Mouse (Mus musculus) forebrain, embryonic 11.5 days (tissue): ENCODE measurements around the gene Lrrc4. TPM values are rescaled to one million over a fixed set of nuclear protein-coding genes. Genes with fewer than 3 reads are reported as not detected.

Experiments used
- ATAC-seq: fragments of 200-750 bp; cut with Nextera tagmentation; replicated peaks from 2 replicates; pipeline ENCODE4 v1.8.0; 2017; ENCODE audit warnings: moderate TSS enrichment; ENCODE audit not compliant: low FRiP score
- DNase-seq: peaks from one replicate; pipeline ENCODE4 v3.0.0-alpha.2; 2017; ENCODE audit warnings: low spot score
- H3K27ac ChIP-seq: fragments of 300-500 bp; sonication (generic); 2 replicates; pipeline ENCODE4 v1.5.1; 2014; ENCODE audit warnings: low read depth, low read length
- H3K27me3 ChIP-seq: fragments of 300-500 bp; sonication (generic); 2 replicates; pipeline ENCODE4 v1.6.1; 2014; ENCODE audit warnings: mild to moderate bottlenecking, low read length, mixed read lengths; ENCODE audit not compliant: control insufficient read depth, insufficient read depth
- H3K36me3 ChIP-seq: fragments of 300-500 bp; sonication (generic); 2 replicates; pipeline ENCODE4 v1.6.1; 2014; ENCODE audit warnings: mild to moderate bottlenecking, low read length, moderate library complexity, mixed read lengths; ENCODE audit not compliant: control insufficient read depth, insufficient read depth
- H3K4me1 ChIP-seq: fragments of 300-500 bp; sonication (generic); replicated peaks from 2 replicates; pipeline ENCODE4 v1.6.1; 2014; ENCODE audit warnings: low read length, mixed read lengths; ENCODE audit not compliant: control insufficient read depth, insufficient read depth
- H3K4me2 ChIP-seq: fragments of 300-500 bp; sonication (generic); 2 replicates; pipeline ENCODE4 v1.6.1; 2014; ENCODE audit warnings: low read depth, mild to moderate bottlenecking, low read length, moderate library complexity, mixed read lengths; ENCODE audit not compliant: severe bottlenecking
- H3K4me3 ChIP-seq: fragments of 300-500 bp; sonication (generic); 2 replicates; pipeline ENCODE4 v1.5.1; 2014; ENCODE audit warnings: low read depth, low read length
- H3K9ac ChIP-seq: fragments of 300-500 bp; sonication (generic); 2 replicates; pipeline ENCODE4 v1.6.1; 2014; ENCODE audit warnings: low read length
- H3K9me3 ChIP-seq: fragments of 300-500 bp; sonication (generic); 2 replicates; pipeline ENCODE4 v1.6.1; 2016; ENCODE audit warnings: low read length, mixed read lengths; ENCODE audit not compliant: control insufficient read depth
- WGBS: fragments of 180-500 bp; shearing (Covaris S2); extraction: QIAGEN DNeasy Blood & Tissue Kit; methylation state at CpG from one replicate; pipeline ENCODE4 v1.1.7; 2014; 5-methylcytosine and 5-hydroxymethylcytosine counted together
- polyA plus RNA-seq: library from polyadenylated mRNA; unstranded; fragments of >200 nt; fragmentation: Nextera tagmentation; extraction: Ambion mirVana; gene quantifications from 2 replicates; pipeline ENCODE4 v1.2.1, GENCODE M21; 2014

Lrrc4 gene
- polyA plus RNA-seq, 1 experiment from 2014 or later, result 3.6 TPM

DNA sequence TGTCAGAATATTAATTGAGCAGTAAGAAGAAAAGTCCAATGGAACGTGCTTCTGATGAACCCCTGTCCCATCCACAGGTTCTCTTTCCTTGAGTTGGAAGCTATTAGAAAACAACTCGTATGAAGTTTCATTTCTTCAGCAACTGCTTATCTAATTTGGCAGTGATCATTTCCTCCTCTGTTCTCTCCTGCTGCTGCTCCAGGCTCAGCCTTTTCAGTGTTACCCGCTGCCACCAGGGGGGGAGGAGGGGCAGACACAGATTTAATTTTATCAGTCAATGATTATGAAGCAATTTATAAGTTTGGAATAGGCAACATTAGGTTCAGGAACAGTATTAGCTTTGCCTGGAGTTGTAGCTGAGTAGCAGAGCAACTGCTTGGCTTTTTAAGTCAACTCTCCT is 64.9 kb downstream of the Lrrc4 start:
- Histone ChIP-seq H3K4me1 (peaks cover 10% of the 10 kb centered on the region), H3K4me2 (no peak overlapping the region), H3K4me3 (no peak overlapping the region), H3K27ac (no peak overlapping the region), H3K9ac (no peak overlapping the region), H3K36me3 (no peaks in the 10 kb centered on the region), H3K27me3 (no peaks in the 10 kb centered on the region), H3K9me3 (no peaks in the 10 kb centered on the region)
- DNase-seq (no peak), ATAC-seq (no peak)
- 83% methylated on average over 3 of the region's 3 CpGs for WGBS

- no peak for DNase-seq
Measured at GRCm38 (mm10) chr6:28762132-28762775, 69.3 kb downstream of the Lrrc4 start.

GRCm38 (mm10) chr6:28761728-28762127 is 69.8 kb downstream of the Lrrc4 start:
- H3K4me1 ChIP-seq, result peaks cover 21% of the 10 kb centered on the region
- no peaks in the 10 kb centered on the region for H3K36me3 ChIP-seq
- H3K9me3 ChIP-seq, result no peaks in the 10 kb centered on the region
- 22% methylated on average over 3 of the region's 3 CpGs for WGBS
- ATAC-seq (peak; percentile 64), DNase-seq (no peak)
- no peak overlapping the region for H3K9ac ChIP-seq
- no peak overlapping the region for H3K27ac ChIP-seq
- no peak overlapping the region for H3K4me2 ChIP-seq
- no peak overlapping the region for H3K4me3 ChIP-seq
- H3K27me3 ChIP-seq, result no peaks in the 10 kb centered on the region

More at GRCm38 (mm10) chr6:28762132-28762775, 69.3 kb downstream of the Lrrc4 start:
- Histone ChIP-seq H3K9me3 (no peaks in the 10 kb centered on the region), H3K4me3 (no peak overlapping the region), H3K9ac (no peak overlapping the region), H3K36me3 (no peaks in the 10 kb centered on the region), H3K27me3 (no peaks in the 10 kb centered on the region), H3K4me2 (no peak overlapping the region), H3K4me1 (peaks cover 19% of the 10 kb centered on the region), H3K27ac (no peak overlapping the region)
- ATAC-seq, result peak; percentile 80
- WGBS, result 10% methylated on average over 5 of the region's 5 CpGs

DNA sequence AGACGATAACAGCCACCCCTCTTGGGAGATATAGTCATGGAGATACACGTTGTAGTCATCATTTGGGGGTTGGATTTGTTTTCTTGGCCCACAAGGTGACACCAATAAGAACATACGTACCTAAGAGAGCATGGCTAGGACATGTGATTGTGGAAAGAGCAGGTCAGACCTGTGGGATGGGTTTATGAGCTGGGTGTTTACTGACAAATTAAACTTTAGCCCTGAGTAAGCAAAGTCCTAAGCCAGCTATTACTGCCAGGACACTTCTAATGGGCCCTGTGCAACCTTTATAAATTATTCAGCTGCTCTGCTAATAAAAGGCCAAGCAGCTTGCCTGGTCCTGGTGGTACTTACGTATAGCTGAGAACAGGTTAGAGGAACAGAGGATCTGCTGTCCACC is 73.3 kb downstream of the Lrrc4 start:
- no peaks in the 10 kb centered on the region for H3K27me3 ChIP-seq
- H3K27ac ChIP-seq, result no peak overlapping the region
- DNase-seq (no peak), ATAC-seq (no peak)
- H3K4me2 ChIP-seq, result no peak overlapping the region
- no peak overlapping the region for H3K9ac ChIP-seq
- peaks cover 31% of the 10 kb centered on the region for H3K4me1 ChIP-seq
- no peak overlapping the region for H3K4me3 ChIP-seq
- 82% methylated on average over 4 of the region's 4 CpGs for WGBS
- no peaks in the 10 kb centered on the region for H3K36me3 ChIP-seq
- H3K9me3 ChIP-seq, result no peaks in the 10 kb centered on the region

- Histone ChIP-seq H3K27ac (peak overlapping the region; percentile 54), H3K27me3 (no peaks in the 10 kb centered on the region), H3K4me2 (peak overlapping the region; percentile 1; the same call in 1 of the 2 replicates), H3K4me3 (no peak overlapping the region), H3K36me3 (no peaks in the 10 kb centered on the region), H3K9ac (peak overlapping the region; percentile 23; the same call in 1 of the 2 replicates), H3K9me3 (no peaks in the 10 kb centered on the region), H3K4me1 (peaks cover 26% of the 10 kb centered on the region)
- 36% methylated on average over 10 of the region's 10 CpGs for WGBS
- ATAC-seq (peak; percentile 87), DNase-seq (peak; percentile 81)
Measured at GRCm38 (mm10) chr6:28756306-28757018, 75.1 kb downstream of the Lrrc4 start.

GRCm38 (mm10) chr6:28754127-28754898 is 77.2 kb downstream of the Lrrc4 start:
- ATAC-seq, result no peak
- Histone ChIP-seq H3K9ac (no peak overlapping the region), H3K9me3 (no peaks in the 10 kb centered on the region), H3K27ac (no peak overlapping the region), H3K27me3 (no peaks in the 10 kb centered on the region), H3K4me3 (no peak overlapping the region), H3K36me3 (no peaks in the 10 kb centered on the region), H3K4me1 (peaks cover 15% of the 10 kb centered on the region), H3K4me2 (no peak overlapping the region)
- WGBS, result 93% methylated on average over 6 of the region's 6 CpGs
- no peak for DNase-seq

DNA sequence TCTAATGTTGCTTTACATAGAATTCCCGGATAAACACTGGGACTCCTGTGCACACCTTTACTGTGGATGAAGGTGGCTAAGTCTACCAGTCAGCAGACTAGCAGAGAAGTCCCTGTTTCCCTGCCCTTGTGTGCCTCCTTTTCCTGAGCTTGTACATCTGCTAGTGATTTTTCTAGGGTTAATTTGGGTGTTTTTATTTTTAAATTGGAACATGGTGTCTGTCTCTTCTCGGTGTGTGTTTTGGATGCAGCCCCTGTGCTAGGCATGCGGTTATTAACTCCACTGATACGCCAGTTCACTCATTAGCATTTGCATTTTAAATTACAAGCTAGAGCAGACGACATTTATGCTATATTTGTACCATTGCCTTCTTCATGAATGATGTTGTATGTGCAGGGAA is 77.9 kb downstream of the Lrrc4 start:
- Histone ChIP-seq H3K4me1 (peaks cover 15% of the 10 kb centered on the region), H3K4me3 (no peak overlapping the region), H3K9ac (no peak overlapping the region), H3K27ac (no peak overlapping the region), H3K27me3 (no peaks in the 10 kb centered on the region), H3K9me3 (no peaks in the 10 kb centered on the region), H3K4me2 (no peak overlapping the region), H3K36me3 (no peaks in the 10 kb centered on the region)
- DNase-seq (no peak), ATAC-seq (no peak)
- WGBS, result 70% methylated on average over 5 of the region's 5 CpGs

DNA sequence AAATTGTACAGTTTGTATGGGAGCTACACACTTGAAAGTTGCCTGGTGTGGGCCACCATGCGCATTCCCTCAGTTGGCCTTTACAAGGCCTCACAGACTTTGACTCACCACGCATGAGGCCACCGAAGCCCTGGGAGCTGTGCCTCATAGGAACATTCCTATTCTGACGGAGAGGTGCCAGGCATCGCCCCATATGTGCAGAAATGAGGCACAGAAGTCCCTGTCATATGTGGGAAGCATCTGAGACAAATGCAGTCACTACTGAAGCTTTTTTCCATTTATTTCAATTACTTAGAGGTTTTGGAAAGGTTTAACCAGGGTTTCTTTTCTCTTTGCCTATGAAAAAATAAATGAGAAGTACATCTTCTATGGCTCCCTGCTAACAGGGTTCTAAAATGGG is 78.3 kb downstream of the Lrrc4 start:
- H3K4me3 ChIP-seq, result no peak overlapping the region
- H3K36me3 ChIP-seq, result no peaks in the 10 kb centered on the region
- peaks cover 15% of the 10 kb centered on the region for H3K4me1 ChIP-seq
- no peak overlapping the region for H3K4me2 ChIP-seq
- ATAC-seq, result no peak
- no peak overlapping the region for H3K27ac ChIP-seq
- WGBS, result 93% methylated on average over 5 of the region's 5 CpGs
- DNase-seq, result no peak
- no peaks in the 10 kb centered on the region for H3K9me3 ChIP-seq
- H3K27me3 ChIP-seq, result no peaks in the 10 kb centered on the region
- no peak overlapping the region for H3K9ac ChIP-seq
